In the genomic region with DNA sequence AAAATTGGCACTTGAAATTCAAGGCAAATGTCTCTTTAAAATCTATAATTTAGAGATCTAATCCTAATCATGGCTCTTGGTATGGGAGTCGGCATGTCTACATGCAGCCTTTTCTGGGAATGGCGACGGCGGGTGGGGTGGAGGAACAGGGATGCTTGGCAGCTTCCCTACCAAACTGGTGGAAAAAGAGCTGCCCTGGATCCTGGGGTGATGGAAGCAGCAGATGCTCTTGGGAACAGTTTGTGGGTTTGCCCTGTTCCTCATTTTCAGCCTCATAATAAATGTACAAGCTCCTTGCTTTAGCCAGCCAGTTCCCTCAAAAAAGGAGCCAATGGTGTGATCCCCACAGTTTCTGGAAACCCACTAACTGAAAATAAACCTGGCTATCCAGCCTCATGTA, we compare ENCODE assay signal across 14 mouse cellular contexts.
DNase-seq lines count a peak whose midpoint lies in the region; ATAC-seq lines count a peak whose summit lies in the region.
"Had no signal": no experiment of that assay in that cellular context is flagged by ENCODE, and none has a peak within 500 bp of the region (broad histone marks: within the 10 kb centered on the region; RNA-seq: fewer than 3 reads in every experiment).

No protein-coding gene starts in this region.

- DNase-seq in cerebellum, postnatal 25 days: peak; percentile 41 to 54
- peak; percentile 22 to 59 for DNase-seq in layer of hippocampus, adult 18-20 months (ENCODE audit: low spot score in 2 of 2)
- DNase-seq in layer of hippocampus, postnatal 10 days (ENCODE audit: low spot score in 2 of 2): no peak
- DNase-seq in brain, adult 2 months (ENCODE audit: low read depth, low spot score): peak; percentile 55
- no peak for DNase-seq in embryo, embryonic 10 days (ENCODE audit: low spot score)
- DNase-seq: adrenal gland, postnatal 36 days; cerebellum, adult 11-12 months; cerebellum, adult 8-10 months; forebrain, postnatal 0 days; gastrocnemius, adult 2 months; gastrocnemius, postnatal 14 days; heart, adult 11 months had no signal

- no peak for ATAC-seq in cerebellum, adult (ENCODE audit: insufficient number of reproducible peaks, low FRiP score, low TSS enrichment)
- ATAC-seq: forebrain, embryonic 14.5 days; forebrain, postnatal 0 days had no signal

Comparison
In these comparisons a context has a peak if more than half of its experiments do, and no peak if none do; other contexts are left out.
1. DNase-seq: peak in cerebellum, postnatal 25 days (2 of 2), layer of hippocampus, adult 18-20 months (2 of 2) and brain, adult 2 months (single experiment); none in layer of hippocampus, postnatal 10 days (0 of 2) and embryo, embryonic 10 days (single experiment).